Mouse (Mus musculus) midbrain, postnatal 0 days (tissue): ENCODE results near the gene Has3. TPM values are rescaled to one million over a fixed set of nuclear protein-coding genes. Genes with fewer than 3 reads are reported as not detected.
A peak's percentile ranks its signal among the peaks of the same experiment; 100 is the strongest.

Experiments
- ATAC-seq: fragments of 200-750 bp; cut with Nextera tagmentation; 2 replicates; pipeline ENCODE4 v1.8.0; 2017; ENCODE audit warnings: moderate number of reproducible peaks, mild to moderate bottlenecking, moderate TSS enrichment, moderate library complexity; ENCODE audit not compliant: low FRiP score
- DNase-seq: peaks from one replicate; pipeline ENCODE4 v3.0.0-alpha.2; 2015; ENCODE audit warnings: low spot score
- H3K27ac ChIP-seq: fragments of 300-500 bp; sonication (generic); 2 replicates; pipeline ENCODE4 v1.5.1; 2014; ENCODE audit warnings: low read depth, mild to moderate bottlenecking, low read length, mixed read lengths
- H3K27me3 ChIP-seq: fragments of 300-500 bp; sonication (generic); 2 replicates; pipeline ENCODE4 v1.6.1; 2014; ENCODE audit warnings: low read length, control low read depth, mixed read lengths; ENCODE audit not compliant: insufficient read depth
- H3K36me3 ChIP-seq: fragments of 300-500 bp; sonication (generic); 2 replicates; pipeline ENCODE4 v1.6.1; 2014; ENCODE audit warnings: low read length, control low read depth, mixed read lengths; ENCODE audit not compliant: insufficient read depth
- H3K4me1 ChIP-seq: fragments of 300-500 bp; sonication (generic); 2 replicates; pipeline ENCODE4 v1.6.1; 2014; ENCODE audit warnings: mild to moderate bottlenecking, control low read depth, antibody characterized with exemption, low read length, mixed read lengths; ENCODE audit not compliant: insufficient read depth
- H3K4me2 ChIP-seq: fragments of 300-500 bp; sonication (generic); 2 replicates; pipeline ENCODE4 v1.6.1; 2014; ENCODE audit warnings: low read depth, mild to moderate bottlenecking, low read length, mixed read lengths; ENCODE audit not compliant: poor library complexity, severe bottlenecking
- H3K4me3 ChIP-seq: fragments of 300-500 bp; sonication (generic); 2 replicates; pipeline ENCODE4 v1.5.1; 2014; ENCODE audit warnings: low read depth, mild to moderate bottlenecking, low read length, moderate library complexity
- H3K9ac ChIP-seq: fragments of 300-500 bp; sonication (generic); replicated peaks from 2 replicates; pipeline ENCODE4 v1.6.1; 2014; ENCODE audit warnings: mild to moderate bottlenecking, low read length, moderate library complexity, mixed read lengths; ENCODE audit not compliant: poor library complexity, severe bottlenecking
- H3K9me3 ChIP-seq: fragments of 300-500 bp; sonication (generic); 2 replicates; pipeline ENCODE4 v1.6.1; 2016; ENCODE audit warnings: low read length, control low read depth
- CTCF ChIP-seq: IDR thresholded peaks from 2 replicates; pipeline ENCODE4 v1.5.1; 2016; ENCODE audit warnings: antibody characterized with exemption, mild to moderate bottlenecking
- WGBS: fragments of 180-500 bp; shearing (Covaris S2); extraction: QIAGEN DNeasy Blood & Tissue Kit; methylation state at CpG from one replicate; pipeline ENCODE4 v1.1.7; 2014; 5-methylcytosine and 5-hydroxymethylcytosine counted together
- polyA plus RNA-seq: library from polyadenylated mRNA; unstranded; fragments of >200 nt; fragmentation: Nextera tagmentation; extraction: Ambion mirVana; gene quantifications from 2 replicates; pipeline ENCODE4 v1.2.1, GENCODE M21; 2015
- total RNA-seq: library from RNA; depleted of rRNA; stranded (reverse); fragments of >200 nt; gene quantifications from 2 replicates; pipeline ENCODE4 v1.2.3, GENCODE M21; 2014

The Has3 gene
- total and polyA plus RNA-seq, 2 experiments from 2014 or later, result 0.89 to 20.2 TPM

DNA sequence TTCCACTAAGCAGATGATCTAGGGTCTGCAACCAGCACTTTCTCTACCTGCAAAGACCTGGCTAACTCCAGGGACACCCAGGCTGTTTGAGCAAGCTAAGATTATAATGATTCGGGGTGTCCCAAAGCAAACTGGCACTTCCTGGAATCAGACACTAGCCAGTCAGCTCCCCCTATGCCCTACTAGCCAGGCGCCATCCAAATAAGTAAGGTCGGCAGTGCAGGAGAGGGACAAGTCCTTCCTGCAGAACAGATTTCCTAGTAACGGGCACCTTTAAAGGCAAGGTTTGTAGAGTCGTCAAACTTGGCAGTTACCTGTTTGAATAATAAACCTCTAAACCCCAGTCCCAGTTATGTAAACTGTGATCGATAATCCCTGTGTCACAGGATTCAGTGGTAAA lies 31.2 kb upstream of the Has3 start:
- WGBS, result 65% methylated on average over 6 of the region's 6 CpGs
- H3K4me3 ChIP-seq, result no peak overlapping the region
- peaks cover 11% of the 10 kb centered on the region; the same call in 1 of the 2 replicates for H3K4me1 ChIP-seq
- H3K9ac ChIP-seq, result no peak overlapping the region
- no peak for DNase-seq
- no peaks in the 10 kb centered on the region for H3K36me3 ChIP-seq
- no peaks in the 10 kb centered on the region for H3K9me3 ChIP-seq
- TF ChIP-seq CTCF, result no peak
- H3K27ac ChIP-seq, result peak overlapping the region; percentile 87
- H3K27me3 ChIP-seq, result no peaks in the 10 kb centered on the region
- H3K4me2 ChIP-seq, result no peak overlapping the region
- ATAC-seq, result no peak

DNA sequence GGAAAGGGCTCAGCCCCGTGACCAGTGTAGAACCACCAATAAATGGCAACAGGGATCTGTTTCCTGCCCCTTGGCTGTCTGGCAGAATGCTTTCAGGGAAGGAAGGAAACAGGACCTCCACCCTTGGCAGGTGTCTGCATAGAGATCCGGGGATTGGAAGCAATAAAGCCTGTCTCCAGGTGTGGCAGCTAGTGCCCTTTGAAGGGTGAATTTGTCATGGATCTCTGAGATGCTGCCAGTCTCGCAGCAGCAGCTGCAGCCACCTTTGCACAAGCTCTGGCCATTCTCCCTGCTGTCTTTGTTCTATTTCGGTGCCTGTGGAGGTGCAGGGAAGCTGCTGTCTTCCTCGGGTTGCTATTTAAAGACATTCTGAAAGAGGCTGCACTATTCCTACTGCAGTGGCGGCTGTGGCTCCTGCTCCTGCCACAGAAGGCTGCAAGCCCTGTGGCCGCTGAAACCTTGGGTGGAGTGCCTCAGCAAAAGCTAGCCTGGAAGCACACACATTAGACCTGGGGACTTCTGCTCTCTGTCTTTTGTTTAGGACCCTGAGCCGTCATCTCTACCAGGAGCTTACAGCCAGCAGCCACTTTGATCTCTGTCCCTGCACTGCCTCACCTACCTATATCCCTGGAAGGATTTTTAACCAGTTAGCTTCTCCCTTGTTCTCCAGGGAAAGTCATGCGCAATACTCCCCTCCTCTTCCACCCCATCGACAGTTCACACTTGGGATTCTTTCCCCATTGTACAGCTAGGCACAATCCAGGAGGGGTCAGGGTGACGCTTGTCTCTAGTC lies 30.6 kb upstream of the Has3 start:
- no peak overlapping the region for H3K4me3 ChIP-seq
- 18% methylated on average over 11 of the region's 11 CpGs for WGBS
- H3K27me3 ChIP-seq, result no peaks in the 10 kb centered on the region
- ATAC-seq (peak; percentile 58; the same call in 1 of the 2 replicates), DNase-seq (no peak)
- peak overlapping the region; percentile 34; the same call in 1 of the 2 replicates for H3K9ac ChIP-seq
- H3K4me1 ChIP-seq, result peaks cover 11% of the 10 kb centered on the region; the same call in 1 of the 2 replicates
- H3K27ac ChIP-seq, result peak overlapping the region; percentile 87
- no peak overlapping the region for H3K4me2 ChIP-seq
- H3K9me3 ChIP-seq, result no peaks in the 10 kb centered on the region
- TF ChIP-seq CTCF, result no peak
- H3K36me3 ChIP-seq, result no peaks in the 10 kb centered on the region

DNA sequence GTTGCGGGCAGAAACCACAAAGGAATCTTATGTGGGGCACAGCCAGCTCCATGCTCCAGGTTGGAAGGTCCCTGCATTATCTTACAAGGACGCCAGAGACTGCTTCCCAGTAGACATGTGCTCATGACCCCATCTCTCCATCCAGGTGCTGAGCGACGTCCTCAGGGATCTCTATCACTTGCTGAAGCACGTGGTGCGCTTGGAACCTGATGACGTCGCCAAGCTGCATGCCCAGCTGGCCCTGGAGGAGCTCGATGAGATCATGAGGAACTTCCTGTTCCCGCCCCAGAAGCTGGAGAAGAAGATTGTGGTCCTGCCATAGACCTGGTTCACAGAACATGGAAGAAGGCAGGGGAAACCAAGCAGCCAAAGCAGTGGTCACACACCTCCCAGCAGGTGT lies 20.0 kb upstream of the Has3 start:
- Histone ChIP-seq H3K36me3 (no peaks in the 10 kb centered on the region), H3K4me3 (no peak overlapping the region), H3K27me3 (no peaks in the 10 kb centered on the region), H3K4me1 (no peaks in the 10 kb centered on the region), H3K9me3 (no peaks in the 10 kb centered on the region), H3K27ac (no peak overlapping the region), H3K9ac (no peak overlapping the region), H3K4me2 (no peak overlapping the region)
- TF ChIP-seq CTCF, result no peak
- WGBS, result 91% methylated on average over 10 of the region's 10 CpGs
- ATAC-seq (no peak), DNase-seq (no peak)

DNA sequence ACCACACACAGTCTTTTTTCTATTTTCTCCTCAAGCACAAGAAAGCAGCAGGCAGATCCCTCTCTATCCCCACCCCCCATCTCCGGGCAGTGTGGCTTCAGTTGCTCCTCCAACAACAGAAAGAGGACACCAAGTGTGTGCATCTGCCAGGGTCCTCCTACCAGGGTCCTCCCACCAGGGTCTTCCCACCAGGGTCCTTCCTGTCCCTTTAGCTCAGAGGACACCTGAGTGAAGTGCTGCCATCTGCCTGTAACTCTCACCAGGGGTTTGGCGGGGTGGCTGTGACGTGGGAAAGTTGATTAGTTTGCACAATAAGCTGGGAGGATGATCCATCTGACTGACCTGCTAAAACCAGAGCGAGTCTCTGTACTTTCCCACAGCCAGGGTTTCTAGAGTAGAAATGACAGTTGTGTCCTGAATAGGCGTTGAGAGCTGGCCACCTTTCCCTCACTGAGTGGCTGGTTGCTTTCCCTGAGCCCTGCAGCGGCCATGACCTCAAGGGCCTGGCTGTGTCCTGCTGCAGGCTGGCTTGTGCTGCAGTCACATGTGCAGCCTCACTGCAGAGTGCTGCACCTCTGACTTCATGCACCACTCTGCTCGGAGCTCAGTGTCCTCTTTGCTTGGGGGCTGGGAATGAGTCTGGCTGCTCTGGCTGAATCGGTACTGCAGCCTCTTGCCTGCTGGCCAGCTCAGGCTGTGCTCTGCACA lies 15.4 kb upstream of the Has3 start:
- WGBS, result 40% methylated on average over 8 of the region's 8 CpGs
- ATAC-seq (no peak), DNase-seq (no peak)

DNA sequence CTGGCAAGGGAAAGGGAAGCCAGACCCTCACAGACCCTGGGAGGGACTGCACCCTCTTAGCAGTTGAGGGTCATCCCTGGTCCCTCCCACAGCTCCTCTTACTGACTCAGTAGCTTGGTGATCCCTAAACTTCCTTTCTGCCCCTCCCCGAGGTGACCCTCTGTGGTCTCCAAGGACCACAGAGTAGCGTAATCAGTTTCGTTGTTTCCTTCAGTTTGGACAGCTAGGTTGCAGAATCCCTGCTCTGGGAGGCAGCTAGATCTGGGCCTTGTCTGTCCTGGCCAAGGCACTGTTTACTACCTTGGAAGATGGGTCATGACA lies 14.8 kb upstream of the Has3 start:
- Histone ChIP-seq H3K27me3 (no peaks in the 10 kb centered on the region), H3K4me2 (no peak overlapping the region), H3K4me3 (no peak overlapping the region), H3K27ac (no peak overlapping the region), H3K4me1 (no peaks in the 10 kb centered on the region), H3K9ac (no peak overlapping the region; the same call in 1 of the 2 replicates), H3K9me3 (no peaks in the 10 kb centered on the region), H3K36me3 (no peaks in the 10 kb centered on the region)
- no peak for TF ChIP-seq CTCF
- DNase-seq, result no peak
- 85% methylated on average over 3 of the region's 3 CpGs for WGBS
- no peak for ATAC-seq

More for the DNA sequence above, 15.4 kb upstream of the Has3 start:
- H3K9me3 ChIP-seq, result no peaks in the 10 kb centered on the region
- H3K4me2 ChIP-seq, result no peak overlapping the region
- H3K4me3 ChIP-seq, result no peak overlapping the region
- TF ChIP-seq CTCF, result peak; percentile 33
- H3K27ac ChIP-seq, result no peak overlapping the region
- no peaks in the 10 kb centered on the region for H3K4me1 ChIP-seq
- H3K9ac ChIP-seq, result no peak overlapping the region; the same call in 1 of the 2 replicates
- no peaks in the 10 kb centered on the region for H3K36me3 ChIP-seq
- H3K27me3 ChIP-seq, result no peaks in the 10 kb centered on the region

DNA sequence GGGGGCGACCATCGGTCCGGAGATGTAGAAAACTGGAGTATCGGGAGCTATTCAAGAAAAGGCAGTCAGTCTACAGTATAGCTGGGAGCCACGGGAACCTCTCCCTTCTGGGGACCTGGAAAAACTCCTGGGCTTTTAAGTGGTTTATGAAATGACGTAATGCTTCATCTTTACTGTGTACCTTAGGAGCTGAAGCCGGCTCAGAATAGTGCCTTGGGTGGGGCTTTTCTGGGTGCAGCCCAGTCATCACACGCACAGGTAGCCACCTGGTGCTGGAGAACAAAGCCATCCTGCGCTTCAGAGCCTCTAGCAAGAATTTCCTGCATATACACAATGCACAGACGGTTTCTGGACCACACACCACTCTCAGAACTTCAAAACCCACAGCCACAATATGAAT lies 7.2 kb upstream of the Has3 start:
- no peak overlapping the region for H3K4me2 ChIP-seq
- no peak overlapping the region for H3K27ac ChIP-seq
- ATAC-seq, result no peak
- H3K4me3 ChIP-seq, result no peak overlapping the region
- WGBS, result 89% methylated on average over 10 of the region's 10 CpGs
- no peaks in the 10 kb centered on the region for H3K9me3 ChIP-seq
- H3K36me3 ChIP-seq, result no peaks in the 10 kb centered on the region
- no peak for DNase-seq
- TF ChIP-seq CTCF, result no peak
- no peaks in the 10 kb centered on the region for H3K27me3 ChIP-seq
- H3K9ac ChIP-seq, result no peak overlapping the region
- H3K4me1 ChIP-seq, result no peaks in the 10 kb centered on the region
